ENCODE assay signal across 10 mouse cellular contexts in genomic region chr3:83766726-83767070, GRCm38 (mm10). TPM values are rescaled to one million over a fixed set of nuclear protein-coding genes. Genes with fewer than 3 reads are reported as not detected.
DNase-seq lines count a peak whose midpoint lies in the region; ATAC-seq and TF ChIP-seq lines count a peak whose summit lies in the region.
"Had no signal": no experiment of that assay in that cellular context is flagged by ENCODE, and none has a peak within 500 bp of the region (broad histone marks: within the 10 kb centered on the region; RNA-seq: fewer than 3 reads in every experiment).

No protein-coding gene starts in this region.

- no peak overlapping the region; the same call in 1 of the 2 replicates for H3K27ac ChIP-seq in lung, embryonic 14.5 days (ENCODE audit: low read depth)
- peak overlapping the region; percentile 67; the same call in 1 of the 2 replicates for H3K27ac ChIP-seq in forebrain, embryonic 12.5 days
- peak overlapping the region; percentile 92 for H3K27ac ChIP-seq in limb, embryonic 12.5 days
- no peak overlapping the region for H3K27ac ChIP-seq in olfactory bulb, adult 2 months (ENCODE audit: insufficient read depth, low read depth, low read length)

- peak overlapping the region; percentile 52 for H3K4me3 ChIP-seq in lung, embryonic 14.5 days (ENCODE audit: low read depth, low read length)
- peak overlapping the region; percentile 64 for H3K4me3 ChIP-seq in forebrain, embryonic 12.5 days (replicated peaks)
- H3K4me3 ChIP-seq in limb, embryonic 12.5 days (replicated peaks), result peak overlapping the region; percentile 68
- H3K4me3 ChIP-seq in olfactory bulb, adult 2 months (ENCODE audit: insufficient read depth, low read depth, low read length), result peak overlapping the region; percentile 52
- H3K4me3 ChIP-seq: erythroblast, embryonic 14.5 days had no signal

- intact Hi-C loops in left cerebral cortex, postnatal 36 days (cut with DNase I), result no loop called here

- peaks cover 2% of the 10 kb centered on the region; the same call in 1 of the 2 replicates for H3K36me3 ChIP-seq in lung, embryonic 14.5 days (ENCODE audit: insufficient read depth)
- peaks cover 21% of the 10 kb centered on the region for H3K36me3 ChIP-seq in forebrain, embryonic 12.5 days (replicated peaks)
- H3K36me3 ChIP-seq in limb, embryonic 12.5 days, result peaks cover 26% of the 10 kb centered on the region

- no peak for TF ChIP-seq CTCF in lung, embryonic 14.5 days (IDR thresholded peaks at IDR 0.05; ENCODE audit: low read depth)
- no peak for TF ChIP-seq CTCF in olfactory bulb, adult 2 months (IDR thresholded peaks at IDR 0.05; ENCODE audit: insufficient read depth, low read depth, low read length)

- no peak for DNase-seq in lung, embryonic 14.5 days
- no peak for DNase-seq in lung, adult 18-20 months
- no peak for DNase-seq in cerebellum, adult 18-20 months
- no peak for DNase-seq in left cerebral cortex, postnatal 36 days (ENCODE audit: low spot score in 2 of 2)
- no peak for DNase-seq in T-cell, adult 2 months (ENCODE audit: low spot score)
- DNase-seq: lung, postnatal 36 days had no signal

- H3K4me2 ChIP-seq in lung, embryonic 14.5 days, result peak overlapping the region; percentile 95
- peak overlapping the region; percentile 90 for H3K4me2 ChIP-seq in forebrain, embryonic 12.5 days
- peak overlapping the region; percentile 75 for H3K4me2 ChIP-seq in limb, embryonic 12.5 days

- ATAC-seq in lung, embryonic 14.5 days (ENCODE audit: insufficient read depth), result no peak
- ATAC-seq in forebrain, embryonic 12.5 days (ENCODE audit: low FRiP score), result peak; percentile 21
- no peak for ATAC-seq in limb, embryonic 12.5 days (ENCODE audit: insufficient number of reproducible peaks, insufficient read depth, low FRiP score, low TSS enrichment, low read depth)

- no peak for TF ChIP-seq POLR2A in olfactory bulb, adult 2 months (IDR thresholded peaks at IDR 0.05; ENCODE audit: insufficient read depth, low read depth, low read length)

- peaks cover 5% of the 10 kb centered on the region for H3K4me1 ChIP-seq in lung, embryonic 14.5 days (ENCODE audit: insufficient read depth)
- H3K4me1 ChIP-seq in forebrain, embryonic 12.5 days, result peaks cover 51% of the 10 kb centered on the region
- peaks cover 54% of the 10 kb centered on the region for H3K4me1 ChIP-seq in limb, embryonic 12.5 days (replicated peaks)
- H3K4me1 ChIP-seq in olfactory bulb, adult 2 months (ENCODE audit: control insufficient read depth, insufficient read depth, low read length), result peaks cover 21% of the 10 kb centered on the region

- peaks cover 23% of the 10 kb centered on the region for H3K27me3 ChIP-seq in lung, embryonic 14.5 days (ENCODE audit: insufficient read depth, low read length)
- H3K27me3 ChIP-seq in forebrain, embryonic 12.5 days, result peaks cover 28% of the 10 kb centered on the region
- peaks cover 9% of the 10 kb centered on the region; the same call in 1 of the 2 replicates for H3K27me3 ChIP-seq in limb, embryonic 12.5 days

- H3K9me3 ChIP-seq in lung, embryonic 14.5 days (ENCODE audit: low read depth, low read length), result no peaks in the 10 kb centered on the region
- no peaks in the 10 kb centered on the region for H3K9me3 ChIP-seq in forebrain, embryonic 12.5 days
- no peaks in the 10 kb centered on the region for H3K9me3 ChIP-seq in limb, embryonic 12.5 days

- under 1% methylated on average over 25 of the region's 25 CpGs for WGBS in lung, embryonic 14.5 days
- WGBS in forebrain, embryonic 12.5 days, result under 1% methylated on average over 24 of the region's 25 CpGs
- WGBS in limb, embryonic 12.5 days, result 1% methylated on average over 25 of the region's 25 CpGs
- WGBS in olfactory bulb, adult 2 months, result 8% methylated on average over 25 of the region's 25 CpGs

- H3K9ac ChIP-seq in lung, embryonic 14.5 days, result peak overlapping the region; percentile 62
- H3K9ac ChIP-seq in forebrain, embryonic 12.5 days, result peak overlapping the region; percentile 80
- peak overlapping the region; percentile 85 for H3K9ac ChIP-seq in limb, embryonic 12.5 days (replicated peaks)

RNA-seq across cellular contexts. Expression of gene Sfrp2, which starts 0.6 kb away (rescaled TPM):
- 87.3 and 92.3 TPM in 2 replicates for polyA plus RNA-seq in lung, embryonic 14.5 days (2014; fragmentation: Nextera tagmentation; extraction: Ambion mirVana)
- polyA plus RNA-seq in forebrain, embryonic 12.5 days (2016; fragmentation: Nextera tagmentation; extraction: Ambion mirVana), result 84.3 and 105 TPM in 2 replicates
- 307 and 308 TPM in 2 replicates for polyA plus RNA-seq in limb, embryonic 12.5 days (2016; fragmentation: Nextera tagmentation; extraction: Ambion mirVana)
- not detected in 2 replicates for polyA plus RNA-seq in olfactory bulb, adult 2 months (2012; ENCODE audit: insufficient read depth, insufficient read length, low replicate concordance, missing spikeins)
- total RNA-seq in left cerebral cortex, postnatal 36 days (2021), result 1 to 10 TPM; 1.9 to 2.5 TPM
- polyA plus RNA-seq: erythroblast, embryonic 14.5 days had no signal

Comparison
In these comparisons a context has a peak if more than half of its experiments do, and no peak if none do; other contexts are left out.
1. H3K27ac ChIP-seq: peak in forebrain, embryonic 12.5 days (single experiment) and limb, embryonic 12.5 days (single experiment); none in lung, embryonic 14.5 days (single experiment) and olfactory bulb, adult 2 months (single experiment).
2. RNA of gene Sfrp2, which starts 0.6 kb away (polyA plus RNA-seq): 307 to 308 TPM in limb, embryonic 12.5 days, 84.3 to 105 TPM in forebrain, embryonic 12.5 days and 87.3 to 92.3 TPM in lung, embryonic 14.5 days; not detected in olfactory bulb, adult 2 months; every median in the first group is over 10 times any median in the second.
3. Peak in every context shown above with its lines, with median percentiles within 50 percentile points of each other: H3K4me2 ChIP-seq, H3K4me3 ChIP-seq and H3K9ac ChIP-seq.